Mouse (Mus musculus): Measurements from ENCODE around the gene Exoc1.

Exoc1 gene

GRCm38 (mm10) chr5:76609702-76610370 lies 80.7 kb downstream of the Exoc1 start:
- CTCF ChIA-PET, result no interaction called here

GRCm38 (mm10) chr5:76612867-76613499 lies 83.9 kb downstream of the Exoc1 start:
- CTCF ChIA-PET, result no interaction called here

GRCm38 (mm10) chr5:76615276-76615675 lies 86.2 kb downstream of the Exoc1 start:
- CTCF ChIA-PET, result no interaction called here

- CTCF ChIA-PET, result no interaction called here
These were observed 87.2 kb downstream of the Exoc1 start for GRCm38 (mm10) chr5:76616196-76616747.

DNA sequence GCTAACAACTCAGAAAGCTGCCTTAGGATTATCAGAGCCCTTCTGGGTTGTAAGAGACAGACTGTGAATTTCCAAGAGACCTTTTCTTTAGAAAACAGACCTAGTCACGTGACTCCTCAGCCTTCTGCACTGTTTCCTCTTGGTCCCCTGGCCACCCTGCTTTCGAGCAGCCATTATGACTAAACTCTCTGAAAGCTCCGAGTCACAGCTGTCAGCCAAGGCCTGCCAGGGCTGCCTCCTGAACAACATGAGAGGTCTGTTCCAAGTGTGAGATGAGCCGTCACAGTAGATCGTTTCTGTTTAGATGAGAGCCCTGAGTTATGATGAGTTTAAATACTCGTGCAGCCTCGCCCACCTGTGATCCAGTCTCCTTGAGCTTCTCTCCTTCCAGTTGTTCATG lies 89.6 kb downstream of the Exoc1 start:
- CTCF ChIA-PET, result no interaction called here

Measured in spleen, embryonic (tissue).